Mouse (Mus musculus) adrenal gland, postnatal 10 days (tissue): ENCODE data around the gene Gramd4. TPM values are rescaled to one million over a fixed set of nuclear protein-coding genes. Genes with fewer than 3 reads are reported as not detected.

ENCODE experiments used
- DNase-seq: peaks from one replicate; pipeline ENCODE4 v3.0.0; 2021; ENCODE audit warnings: mixed read lengths
- long read RNA-seq, 2 experiments: library from polyadenylated mRNA; stranded (forward); transcript quantifications; one replicate each; pipeline ENCODE4 v2.0.0; 2021
- total RNA-seq, 2 experiments: library from RNA; stranded (reverse); gene quantifications; 2 replicates each; pipeline ENCODE4 v1.2.3; 2021

Gene Gramd4
- 10 to 100 TPM; 13.9 to 22.1 TPM for total RNA-seq
- long read RNA-seq, experiment 1, partial matches to known transcripts: 4 of 19 reads
- long read RNA-seq, experiment 1, other reads (novel, unspliced or antisense): 15 of 19 reads
- long read RNA-seq, experiment 2, full-length matches to known transcripts: 1 of 12 reads
- long read RNA-seq, experiment 2, partial matches to known transcripts: 0 of 12 reads
- long read RNA-seq, experiment 2, other reads (novel, unspliced or antisense): 11 of 12 reads

- peak; percentile 58 for DNase-seq
These were observed at the start of gene Gramd4 for GRCm38 (mm10) chr15:86057413-86057812. Gene Gramd4 (plus strand): TSS chr15:86057695.

DNA sequence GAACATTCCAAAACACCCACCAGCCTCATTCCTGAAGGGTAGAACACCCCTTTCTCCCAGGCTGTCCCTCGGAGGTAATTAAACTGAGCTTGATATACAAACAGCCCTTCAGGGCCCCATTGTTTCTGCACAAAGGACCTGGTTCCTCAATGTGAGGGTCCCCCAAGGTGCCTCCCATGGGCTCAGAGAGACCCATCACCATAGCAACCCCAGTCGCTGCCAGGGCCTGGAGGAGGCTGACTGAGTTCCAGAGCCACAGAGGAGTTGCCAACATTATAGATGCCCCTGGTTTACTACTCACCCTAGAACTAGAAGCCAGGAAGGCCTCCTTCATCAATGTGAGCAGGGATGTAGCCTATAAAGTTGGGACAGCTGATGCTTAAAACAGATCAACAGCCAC is 44.4 kb upstream of the Gramd4 start:
- no peak for DNase-seq

DNA sequence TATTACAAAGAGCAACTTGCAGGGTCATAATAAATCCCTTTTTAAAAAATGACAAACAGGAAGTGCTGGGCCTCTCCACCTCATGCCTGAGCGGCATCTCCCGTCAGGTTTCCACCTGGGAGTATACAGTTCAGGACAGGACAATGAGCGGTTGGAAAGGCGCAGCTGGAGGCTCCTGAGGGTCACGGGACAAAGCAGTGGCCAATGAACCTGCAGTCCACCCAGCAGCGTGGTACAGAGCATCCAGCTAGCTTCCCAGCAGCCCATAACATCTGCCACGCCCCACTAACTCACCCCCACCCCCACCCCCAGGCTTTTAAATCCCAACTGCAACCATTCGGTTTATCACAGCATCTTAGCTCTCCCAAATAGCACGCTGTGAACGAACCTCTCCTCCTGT is 43.8 kb upstream of the Gramd4 start:
- DNase-seq: no peak

DNA sequence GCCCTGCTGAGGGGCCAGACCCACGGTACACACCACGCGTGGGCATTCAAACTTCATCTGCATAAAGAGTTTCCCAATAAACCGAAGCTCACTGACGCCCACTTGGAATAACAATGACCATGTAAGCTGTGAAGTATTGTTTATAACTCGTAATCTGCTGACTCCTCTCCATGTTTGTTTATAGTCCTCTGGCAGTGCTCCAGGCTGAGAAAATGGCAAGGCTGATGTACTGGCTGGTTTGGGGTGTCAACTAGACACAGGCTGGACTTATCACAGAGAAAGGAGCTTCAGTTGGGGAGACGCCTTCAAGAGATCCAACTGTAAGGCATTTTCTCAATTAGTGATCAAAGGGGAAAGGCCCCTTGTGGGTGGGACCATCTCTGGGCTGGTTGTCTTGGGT is 42.5 kb upstream of the Gramd4 start:
- peak; percentile 64 for DNase-seq

DNA sequence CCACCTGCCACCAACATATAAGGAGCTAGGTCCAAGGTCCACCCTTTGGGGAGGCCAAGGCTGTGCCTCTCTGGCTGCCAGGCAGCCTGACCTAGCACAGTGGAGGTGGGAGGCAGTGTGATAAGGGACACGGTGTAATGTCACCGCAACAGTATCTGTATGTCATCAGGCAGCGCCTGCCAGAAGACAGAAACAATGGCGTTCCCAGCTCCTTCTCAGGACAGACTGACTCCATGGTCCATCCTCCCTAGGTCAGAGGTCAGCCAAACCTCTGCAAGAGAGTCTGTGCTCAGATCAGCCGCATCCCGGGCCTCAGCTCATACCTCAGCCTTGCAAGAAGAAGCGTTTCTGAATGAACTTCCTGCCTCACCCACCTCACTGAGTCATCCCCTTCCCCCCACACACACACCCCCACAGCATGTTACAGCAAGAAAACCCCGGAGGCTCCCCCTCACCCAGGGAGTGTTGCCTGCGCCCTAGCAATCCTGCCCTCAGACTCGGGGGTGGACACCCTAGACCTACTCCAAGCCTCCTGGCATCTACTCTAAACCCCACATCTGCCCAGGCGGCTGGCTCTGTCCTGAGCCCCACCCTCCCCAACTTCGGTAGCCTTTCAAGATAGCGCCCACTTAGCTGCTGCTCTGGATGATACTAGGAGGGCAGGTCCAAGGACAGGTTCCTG is 41.5 kb upstream of the Gramd4 start:
- no peak for DNase-seq

GRCm38 (mm10) chr15:86017336-86017735 is 40.2 kb upstream of the Gramd4 start:
- no peak for DNase-seq

DNA sequence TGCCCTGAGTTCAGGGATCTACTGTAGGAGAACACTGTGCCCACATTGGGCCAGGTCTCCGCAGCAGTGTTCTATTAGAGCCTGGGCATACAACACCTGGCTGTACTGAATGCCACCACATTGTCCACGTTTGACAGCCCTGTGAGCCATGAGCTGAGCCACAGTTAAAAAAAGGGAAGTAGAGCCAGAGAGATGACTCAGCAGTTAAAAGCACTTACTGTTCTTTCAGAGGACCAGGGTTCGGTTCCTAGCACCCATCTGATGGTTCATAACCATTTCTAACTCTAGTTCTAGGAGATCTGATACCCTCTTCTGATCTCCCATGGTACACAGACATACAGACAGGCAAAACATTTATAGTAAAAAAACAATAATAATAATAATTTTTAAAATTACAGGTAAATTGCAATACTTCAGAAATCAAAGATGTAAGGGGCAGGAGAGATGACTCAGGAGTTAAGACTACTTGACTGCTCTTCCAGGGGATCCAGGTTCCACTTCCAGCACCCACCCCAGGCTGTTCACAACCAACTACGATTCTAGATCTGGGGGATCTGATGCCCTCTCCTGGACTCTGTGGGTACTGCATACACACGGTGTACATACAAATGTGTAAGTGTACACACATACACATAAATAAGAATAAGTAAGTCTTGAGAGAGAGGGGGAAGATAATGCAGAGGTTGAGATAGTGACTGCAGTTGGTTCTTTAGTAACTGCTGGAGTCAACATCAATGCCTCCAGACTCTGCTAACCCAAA is 38.6 kb upstream of the Gramd4 start:
- DNase-seq: no peak

DNA sequence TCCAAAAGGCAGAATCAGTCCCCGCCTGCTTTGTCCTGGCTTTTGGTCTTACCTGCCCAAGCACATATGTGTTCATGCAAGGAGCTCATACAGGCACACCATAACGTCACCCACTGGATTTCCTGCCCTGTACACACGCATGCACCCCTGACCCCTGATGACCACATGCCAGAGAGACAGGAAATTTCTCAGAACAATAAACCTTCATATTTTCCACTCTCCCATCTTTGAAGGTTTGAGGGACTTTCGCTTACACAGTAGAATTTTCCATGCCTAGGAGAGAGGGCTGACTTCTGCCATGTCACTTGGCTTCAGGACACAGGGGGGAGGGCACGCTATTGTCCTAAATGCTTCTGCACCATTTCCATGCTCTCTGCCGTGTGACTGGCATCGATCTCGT is 37.5 kb upstream of the Gramd4 start:
- no peak for DNase-seq

DNA sequence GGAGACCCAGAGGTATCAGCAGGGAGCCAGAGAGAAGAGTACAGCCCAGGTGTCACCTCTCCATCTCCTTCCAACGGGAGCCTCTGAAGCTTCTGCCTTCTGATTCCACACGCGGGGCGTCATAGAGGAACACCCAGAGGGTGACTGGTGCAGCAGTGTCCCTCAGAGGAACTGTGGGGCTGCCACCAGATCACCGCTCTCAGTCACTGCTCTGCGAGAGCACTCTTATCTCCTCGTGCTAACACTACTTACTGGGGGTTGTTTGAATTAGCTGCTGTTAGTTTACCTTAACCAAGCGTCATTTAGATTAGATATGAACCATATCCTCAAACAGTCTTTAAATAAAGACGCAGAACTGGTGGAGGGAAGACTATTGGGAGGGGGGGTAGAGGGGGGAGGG is 36.2 kb upstream of the Gramd4 start:
- no peak for DNase-seq

DNA sequence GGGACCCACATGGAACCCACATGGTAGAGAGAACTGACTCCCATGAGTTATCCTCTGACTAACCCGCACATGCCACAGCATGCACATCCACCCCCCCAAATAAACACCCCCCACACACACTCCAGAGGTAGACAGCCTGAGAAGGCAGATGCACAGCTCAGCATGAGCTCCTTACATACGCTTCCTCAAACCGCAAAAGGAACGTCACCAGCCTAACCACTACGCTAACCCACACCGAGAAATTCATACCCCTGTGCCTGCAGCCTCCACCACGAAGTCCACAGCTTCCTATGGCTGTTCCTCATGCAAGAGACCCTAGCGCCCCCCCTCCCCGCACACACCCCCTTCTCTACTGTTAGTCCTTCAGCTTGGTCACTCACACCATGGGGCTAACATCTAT is 35.5 kb upstream of the Gramd4 start:
- DNase-seq: no peak

DNA sequence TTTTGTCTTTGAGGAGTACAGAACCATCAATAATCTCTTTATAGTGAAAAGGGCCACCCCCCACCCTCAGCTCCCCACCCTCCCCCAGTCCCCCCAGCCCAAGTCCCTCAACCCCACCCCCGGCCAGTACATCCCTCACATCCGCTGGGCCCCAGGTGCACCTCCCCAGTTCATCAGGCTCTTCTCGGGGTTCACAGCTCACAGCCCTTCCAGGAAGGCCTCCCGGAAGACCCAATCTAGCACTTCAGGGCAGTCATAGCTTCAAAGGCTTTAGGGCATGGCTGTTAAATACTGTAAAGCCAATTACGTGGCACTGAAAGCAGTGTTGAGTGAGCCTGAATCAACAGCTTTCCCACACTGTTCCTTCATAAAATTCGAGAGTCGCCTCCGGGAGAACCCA is 29.6 kb upstream of the Gramd4 start:
- no peak for DNase-seq

GRCm38 (mm10) chr15:86029981-86030380 is 27.5 kb upstream of the Gramd4 start:
- DNase-seq: no peak

DNA sequence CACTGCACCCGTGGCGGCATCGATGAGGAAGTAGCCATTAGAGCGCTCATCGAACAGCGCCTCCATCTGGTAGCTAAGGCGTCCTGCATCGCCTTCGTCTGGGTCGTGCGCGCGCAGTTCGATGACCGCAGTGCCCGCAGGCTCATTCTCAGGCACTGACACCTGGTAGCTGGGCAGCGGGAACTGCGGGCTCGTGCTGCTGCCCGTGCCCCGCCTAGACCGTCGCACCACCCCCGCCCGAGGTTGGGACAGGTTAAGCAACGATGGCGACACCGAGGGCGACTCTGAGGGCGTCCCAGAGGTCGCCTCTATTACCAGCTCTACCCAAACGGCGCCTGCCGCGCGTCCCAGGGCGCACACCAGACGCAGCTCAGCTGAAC is 24.7 kb upstream of the Gramd4 start:
- DNase-seq: peak; percentile 63

GRCm38 (mm10) chr15:86033191-86033841 is 24.2 kb upstream of the Gramd4 start, which contains the start of gene Celsr1:
Gene Celsr1 (minus strand): TSS chr15:86033777.
- DNase-seq: peak; percentile 46

DNA sequence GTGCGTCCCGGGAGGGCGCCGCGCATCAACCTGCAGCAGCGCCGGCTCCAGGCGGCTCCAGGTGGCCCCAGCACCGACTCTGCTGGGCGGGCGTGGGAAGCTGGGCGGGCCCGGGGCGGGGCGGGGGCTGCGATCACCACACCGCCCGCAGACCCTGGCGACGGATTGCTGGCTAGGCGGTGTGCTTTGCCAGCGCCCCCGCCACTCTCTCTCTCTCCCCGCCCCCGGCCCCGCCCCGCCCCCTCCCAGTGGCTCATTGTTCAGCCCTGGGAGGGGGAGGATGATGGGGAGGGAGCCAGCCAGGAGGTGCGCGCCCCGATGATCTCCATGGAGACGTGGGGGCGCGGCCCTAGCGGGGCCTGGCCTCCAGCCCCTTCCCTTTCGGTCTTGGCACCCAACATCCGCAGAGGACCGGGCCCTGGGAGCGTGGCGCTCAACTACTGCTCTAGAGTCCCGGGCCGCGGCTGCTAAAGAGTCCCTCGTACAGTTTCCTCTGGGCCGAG is 23.4 kb upstream of the Gramd4 start:
- DNase-seq: peak; percentile 55

DNA sequence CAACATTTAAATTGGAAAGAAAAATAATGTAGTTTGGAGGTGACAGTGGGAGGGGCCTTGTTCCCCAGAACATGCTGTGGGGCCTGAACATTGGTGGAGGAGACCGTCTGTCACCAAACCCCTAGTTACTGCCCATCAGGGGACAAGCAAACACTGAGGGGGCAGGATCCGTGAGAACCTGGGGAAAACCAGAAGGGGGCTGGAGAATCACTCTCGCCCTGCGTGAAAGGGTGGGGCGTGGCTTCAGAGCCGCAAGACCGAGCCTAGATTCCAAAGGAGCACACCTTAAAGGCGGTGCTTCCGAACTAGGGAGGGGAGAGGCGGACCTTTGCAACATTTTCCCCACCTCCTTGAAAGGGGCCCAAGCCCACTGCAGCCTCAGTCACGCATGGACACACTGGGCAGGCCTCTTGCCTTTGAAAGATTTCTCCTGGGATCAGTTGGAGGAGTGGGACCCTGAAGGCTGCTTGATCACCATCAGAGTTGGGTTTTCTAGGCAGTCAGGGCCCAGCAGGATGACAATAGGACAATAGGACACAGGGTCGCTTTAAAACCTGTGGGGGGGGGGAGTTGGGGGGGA is 22.6 kb upstream of the Gramd4 start:
- no peak for DNase-seq

- no peak for DNase-seq
These were observed 21.6 kb upstream of the Gramd4 start for GRCm38 (mm10) chr15:86035913-86036312.

- DNase-seq: peak; percentile 83
These were observed 18.7 kb upstream of the Gramd4 start for GRCm38 (mm10) chr15:86038802-86039201.

GRCm38 (mm10) chr15:86041421-86041820 is 16.1 kb upstream of the Gramd4 start:
- DNase-seq: peak; percentile 66

- DNase-seq: no peak
These were observed 15.1 kb upstream of the Gramd4 start for GRCm38 (mm10) chr15:86042364-86042763.

GRCm38 (mm10) chr15:86049510-86049909 is 8.0 kb upstream of the Gramd4 start:
- DNase-seq: no peak

DNA sequence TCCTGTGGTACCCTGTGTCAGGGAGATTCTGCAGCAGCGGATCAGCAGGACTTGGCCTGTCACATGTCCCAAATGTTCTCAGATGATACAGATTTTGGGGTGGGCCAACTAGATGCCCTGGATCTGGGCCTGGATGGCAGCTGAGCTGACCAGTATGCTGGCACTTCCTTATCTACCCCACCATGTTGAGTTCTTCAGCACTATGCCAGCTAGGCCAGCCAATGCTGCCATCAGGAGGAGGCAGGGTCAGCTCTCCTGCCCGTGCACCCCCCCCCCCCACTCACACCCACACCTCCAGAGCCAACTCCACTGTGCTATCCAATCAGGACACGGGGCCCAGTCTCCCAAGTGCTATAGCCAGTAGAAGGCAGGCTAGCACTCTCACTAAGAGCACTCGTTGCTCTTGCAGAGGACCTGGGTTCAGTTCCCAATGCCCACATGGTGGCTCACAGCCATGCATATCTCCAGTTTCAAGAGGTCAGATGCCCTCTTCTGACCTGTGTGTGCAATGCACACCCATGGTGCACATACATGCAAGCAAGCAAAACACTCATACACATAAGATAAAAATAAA is 7.2 kb upstream of the Gramd4 start:
- DNase-seq: no peak
